Mouse (Mus musculus) thymus, postnatal 4 days (tissue): ENCODE measurements around the gene Rps19bp1.

Source experiments
- DNase-seq: peaks from one replicate; pipeline ENCODE4 v3.0.0; 2021

Rps19bp1 gene

DNA sequence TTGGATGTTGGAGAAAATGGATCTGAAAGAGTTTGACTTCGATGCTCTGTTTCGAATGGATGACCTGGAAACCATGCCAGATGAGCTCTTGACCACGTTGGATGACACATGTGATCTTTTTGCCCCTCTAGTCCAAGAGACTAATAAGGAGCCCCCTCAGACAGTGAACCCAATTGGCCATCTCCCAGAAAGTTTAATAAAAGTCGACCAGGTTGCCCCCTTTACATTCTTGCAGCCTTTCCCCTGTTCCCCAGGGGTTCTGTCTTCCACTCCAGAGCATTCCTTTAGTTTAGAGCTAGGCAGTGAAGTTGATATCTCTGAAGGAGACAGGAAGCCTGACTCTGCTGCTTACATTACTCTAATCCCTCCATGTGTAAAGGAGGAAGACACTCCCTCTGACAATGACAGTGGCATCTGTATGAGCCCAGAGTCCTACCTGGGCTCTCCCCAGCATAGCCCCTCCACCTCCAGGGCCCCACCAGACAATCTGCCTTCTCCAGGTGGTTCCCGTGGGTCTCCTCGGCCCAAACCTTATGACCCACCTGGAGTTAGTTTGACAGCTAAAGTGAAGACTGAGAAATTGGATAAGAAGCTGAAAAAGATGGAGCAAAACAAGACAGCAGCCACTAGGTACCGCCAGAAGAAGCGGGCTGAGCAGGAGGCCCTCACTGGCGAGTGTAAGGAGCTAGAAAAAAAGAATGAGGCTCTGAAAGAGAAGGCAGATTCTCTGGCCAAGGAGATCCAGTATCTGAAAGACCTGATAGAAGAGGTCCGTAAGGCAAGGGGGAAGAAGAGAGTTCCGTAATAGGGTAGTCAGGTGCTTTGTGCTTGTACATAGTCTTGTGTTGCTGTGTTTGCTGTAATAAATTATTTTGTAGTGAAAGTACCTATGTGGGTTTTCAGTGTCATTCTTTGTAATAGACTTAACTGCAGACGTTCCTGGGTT lies 7.2 kb downstream of the Rps19bp1 start:
- DNase-seq, result no peak

DNA sequence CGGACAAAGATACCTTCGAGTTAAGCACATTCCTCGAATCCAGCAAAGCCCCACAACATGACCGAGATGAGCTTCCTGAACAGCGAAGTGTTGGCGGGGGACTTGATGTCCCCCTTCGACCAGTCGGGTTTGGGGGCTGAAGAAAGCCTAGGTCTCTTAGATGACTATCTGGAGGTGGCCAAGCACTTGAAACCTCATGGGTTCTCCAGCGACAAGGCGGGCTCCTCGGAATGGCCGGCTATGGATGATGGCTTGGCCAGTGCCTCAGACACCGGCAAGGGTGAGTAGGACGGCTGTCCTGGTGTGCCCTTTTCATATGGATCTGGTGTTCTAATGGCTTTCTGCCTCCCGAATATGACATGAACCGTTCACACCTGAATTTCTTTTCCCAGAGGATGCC lies 7.9 kb downstream of the Rps19bp1 start:
- DNase-seq, result no peak

DNA sequence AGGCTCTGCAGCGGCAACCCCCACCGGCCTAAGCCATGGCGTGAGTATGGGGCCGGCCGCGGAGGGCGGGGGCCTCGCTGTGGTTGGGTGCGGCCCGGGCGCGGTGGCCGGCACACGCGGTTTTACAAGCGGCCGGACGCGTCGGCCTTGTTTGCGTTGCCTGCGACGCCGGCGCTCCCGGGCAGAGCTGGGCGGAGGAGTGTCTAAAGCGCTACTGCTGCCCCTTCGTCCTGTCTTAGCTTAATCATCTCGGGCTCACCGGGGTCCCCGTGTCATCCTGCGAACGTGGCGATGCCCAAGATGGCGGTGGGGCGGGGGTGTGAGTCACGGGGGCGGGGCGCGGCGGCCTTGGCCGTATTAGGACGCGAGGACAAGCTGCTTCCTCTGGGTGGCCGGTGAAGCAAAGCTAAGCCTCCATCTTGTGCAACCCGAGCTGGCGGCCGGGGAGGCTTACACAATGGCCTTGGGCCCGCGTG lies 8.4 kb downstream of the Rps19bp1 start:
- DNase-seq, result peak; percentile 73

DNA sequence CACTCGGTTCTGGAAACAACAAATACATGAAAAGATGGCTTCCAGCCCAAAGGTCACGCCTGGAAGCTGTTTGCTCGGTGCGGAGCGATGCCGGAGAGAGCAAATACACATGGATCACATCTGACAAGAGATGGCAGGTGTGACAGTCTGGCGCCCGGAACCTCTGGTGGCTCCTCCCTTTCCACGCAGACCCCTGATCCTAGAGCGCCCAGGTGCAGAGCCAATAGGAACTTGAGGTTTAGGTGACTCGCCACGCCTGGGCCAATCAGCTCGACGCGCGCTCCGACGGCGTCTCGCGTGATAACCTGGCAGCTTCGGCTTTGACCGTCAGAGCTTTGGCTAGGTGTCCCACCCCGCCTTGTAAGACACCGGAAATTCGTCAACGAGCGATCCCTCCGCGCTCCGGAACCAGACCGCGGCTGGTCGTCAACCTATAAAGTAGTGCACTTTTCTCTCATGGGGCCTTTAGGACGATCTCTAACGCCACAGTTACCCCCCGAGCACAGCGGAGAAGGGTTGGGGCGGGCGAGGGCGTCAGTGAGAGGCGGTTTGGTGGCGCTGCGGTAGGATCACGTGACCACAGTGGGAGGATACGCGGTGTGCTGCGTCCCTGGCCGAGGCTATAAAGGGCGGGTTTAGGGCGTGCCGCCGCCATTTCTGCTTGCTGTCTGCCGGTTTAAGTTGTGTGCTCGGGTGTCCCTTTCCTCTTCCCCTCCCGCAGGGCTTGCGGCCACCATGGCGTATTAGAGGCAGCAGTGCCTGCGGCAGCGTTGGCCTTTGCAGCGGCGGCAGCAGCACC lies 9.1 kb downstream of the Rps19bp1 start, which contains the start of gene Atf4:
TSS of gene Atf4 (plus strand) at position 338 of the 799 bp plus-strand sequence.
- peak; percentile 95 for DNase-seq

DNA sequence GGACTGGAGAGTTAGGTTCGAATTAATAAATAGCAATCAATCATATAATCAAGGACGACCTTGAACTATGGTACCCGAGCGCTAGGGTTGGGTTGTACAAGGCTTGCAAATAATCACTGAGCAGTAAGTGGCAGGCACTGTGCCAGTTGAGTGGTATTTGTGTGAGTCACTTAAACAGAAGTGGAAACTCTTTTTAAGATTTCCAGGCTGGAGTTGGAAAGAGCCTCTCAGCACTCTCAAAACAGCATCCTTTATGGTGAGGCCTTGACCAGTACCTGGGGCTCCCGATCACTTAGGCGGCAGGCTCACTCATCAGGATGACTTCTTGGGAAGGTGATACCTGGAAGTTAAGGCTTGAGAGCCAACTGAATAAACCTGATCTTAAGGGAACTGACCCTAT lies 9.9 kb downstream of the Rps19bp1 start:
- no peak for DNase-seq

DNA sequence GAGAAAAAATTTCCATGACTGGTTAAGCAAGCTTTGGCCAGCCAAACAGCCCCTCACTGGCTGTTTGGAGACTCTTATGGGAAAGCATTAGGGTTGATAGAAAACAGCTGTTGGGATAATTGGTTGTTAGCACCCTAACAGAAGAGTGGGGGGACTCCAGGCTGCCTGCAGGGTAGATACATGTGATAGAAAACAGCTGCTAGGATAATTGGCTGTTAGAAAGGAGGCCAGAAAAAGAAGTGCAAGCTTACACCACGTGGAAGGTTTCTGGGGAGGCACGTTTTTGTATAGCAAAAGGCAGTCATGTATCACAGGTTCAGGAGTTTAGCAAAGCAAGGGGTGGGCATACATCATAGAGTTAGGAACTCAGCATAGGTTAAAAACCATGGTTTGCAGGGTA lies 10.6 kb downstream of the Rps19bp1 start:
- DNase-seq, result no peak

DNA sequence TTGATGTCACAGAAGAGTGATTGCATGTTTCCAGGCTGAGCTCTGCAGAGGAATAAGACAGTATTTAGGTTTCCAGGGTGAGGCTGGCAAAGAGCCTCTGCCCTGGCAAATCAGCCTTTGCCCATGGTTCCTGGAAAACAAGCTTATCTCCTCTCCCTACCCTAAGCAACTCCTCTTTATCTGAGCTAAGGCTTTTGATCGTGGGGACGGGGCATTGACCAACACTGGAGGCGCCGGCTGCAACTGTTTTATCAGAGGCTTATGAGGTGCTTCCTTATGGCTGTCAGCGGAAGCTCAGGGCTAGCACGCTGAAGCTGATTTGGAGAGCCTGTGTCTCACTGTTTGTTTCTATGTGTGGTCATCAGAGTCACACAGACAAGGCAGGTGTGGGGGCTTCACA lies 13.5 kb downstream of the Rps19bp1 start:
- no peak for DNase-seq

DNA sequence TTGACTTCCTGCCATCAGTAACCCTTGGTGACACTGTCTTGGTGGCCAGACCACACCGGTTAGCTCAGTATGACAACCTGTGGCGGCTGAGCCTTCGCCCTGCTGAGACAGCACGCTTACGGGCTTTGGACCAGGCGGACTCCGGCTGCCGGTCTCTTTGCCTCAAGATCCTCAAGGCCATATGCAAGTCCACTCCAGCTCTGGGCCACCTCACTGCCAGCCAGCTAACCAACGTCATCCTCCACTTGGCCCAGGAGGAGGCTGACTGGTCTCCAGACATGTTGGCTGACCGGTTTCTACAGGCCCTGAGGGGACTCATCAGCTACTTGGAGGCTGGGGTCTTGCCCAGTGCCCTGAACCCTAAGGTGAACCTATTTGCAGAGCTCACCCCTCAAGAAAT lies 14.4 kb downstream of the Rps19bp1 start:
- DNase-seq, result no peak

DNA sequence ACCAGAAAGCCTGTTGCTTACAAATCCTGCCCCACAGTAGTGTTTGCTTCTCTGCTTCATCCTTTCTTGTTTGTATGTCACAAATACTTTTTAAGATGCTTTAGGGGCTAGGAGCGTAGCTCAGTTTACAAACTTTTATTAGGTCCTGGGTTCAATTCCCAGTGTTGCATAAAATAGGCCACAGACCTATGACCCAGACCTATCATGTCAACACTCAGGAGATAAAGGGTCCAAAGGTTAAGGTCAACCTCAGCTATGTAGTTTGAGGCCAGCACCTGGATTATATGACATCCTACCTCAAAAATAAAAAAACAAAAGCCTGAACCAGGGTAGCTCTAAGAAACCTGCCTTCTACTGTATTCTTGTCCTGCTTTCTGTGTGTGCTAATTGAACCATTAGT lies 15.5 kb downstream of the Rps19bp1 start:
- DNase-seq, result no peak

DNA sequence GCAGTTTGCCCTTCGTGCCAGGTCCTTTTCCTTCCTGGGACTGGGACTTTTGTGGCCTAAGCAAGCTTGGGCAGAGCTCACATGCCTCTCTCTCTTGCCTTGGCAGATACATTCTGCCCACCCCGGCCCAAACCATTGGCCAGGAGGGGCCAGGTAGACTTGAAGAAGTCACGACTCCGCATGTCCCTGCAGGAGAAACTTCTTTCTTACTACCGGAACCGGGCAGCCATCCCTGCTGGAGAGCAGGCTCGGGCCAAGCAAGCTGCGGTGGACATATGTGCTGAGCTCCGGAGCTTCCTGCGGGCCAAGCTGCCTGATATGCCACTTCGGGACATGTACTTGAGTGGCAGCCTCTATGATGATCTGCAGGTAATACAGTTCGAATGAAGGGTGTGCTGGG lies 16.0 kb downstream of the Rps19bp1 start:
- no peak for DNase-seq

DNA sequence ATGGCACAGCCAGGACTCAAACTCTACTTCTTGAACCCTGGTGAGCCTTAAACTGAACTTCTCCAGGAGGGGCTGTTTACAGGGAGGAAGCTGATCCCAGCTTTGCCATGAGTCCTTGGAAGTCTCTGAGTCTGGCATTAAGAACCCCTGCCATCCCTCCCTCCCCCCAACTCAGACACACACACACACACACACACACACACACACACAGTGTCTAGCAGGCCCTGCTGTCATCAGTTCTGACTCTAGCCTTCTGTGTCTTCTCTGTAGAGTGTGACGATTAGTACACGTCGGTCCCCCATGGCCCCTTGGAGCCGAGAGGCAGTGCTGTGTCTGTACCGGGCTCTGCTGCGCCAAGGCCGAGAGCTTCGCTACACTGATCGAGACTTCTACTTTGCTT lies 28.6 kb downstream of the Rps19bp1 start, which contains the start of gene AC140267.1:
TSS of gene AC140267.1 (plus strand) at position 301 of the 400 bp plus-strand sequence.
- DNase-seq, result no peak

DNA sequence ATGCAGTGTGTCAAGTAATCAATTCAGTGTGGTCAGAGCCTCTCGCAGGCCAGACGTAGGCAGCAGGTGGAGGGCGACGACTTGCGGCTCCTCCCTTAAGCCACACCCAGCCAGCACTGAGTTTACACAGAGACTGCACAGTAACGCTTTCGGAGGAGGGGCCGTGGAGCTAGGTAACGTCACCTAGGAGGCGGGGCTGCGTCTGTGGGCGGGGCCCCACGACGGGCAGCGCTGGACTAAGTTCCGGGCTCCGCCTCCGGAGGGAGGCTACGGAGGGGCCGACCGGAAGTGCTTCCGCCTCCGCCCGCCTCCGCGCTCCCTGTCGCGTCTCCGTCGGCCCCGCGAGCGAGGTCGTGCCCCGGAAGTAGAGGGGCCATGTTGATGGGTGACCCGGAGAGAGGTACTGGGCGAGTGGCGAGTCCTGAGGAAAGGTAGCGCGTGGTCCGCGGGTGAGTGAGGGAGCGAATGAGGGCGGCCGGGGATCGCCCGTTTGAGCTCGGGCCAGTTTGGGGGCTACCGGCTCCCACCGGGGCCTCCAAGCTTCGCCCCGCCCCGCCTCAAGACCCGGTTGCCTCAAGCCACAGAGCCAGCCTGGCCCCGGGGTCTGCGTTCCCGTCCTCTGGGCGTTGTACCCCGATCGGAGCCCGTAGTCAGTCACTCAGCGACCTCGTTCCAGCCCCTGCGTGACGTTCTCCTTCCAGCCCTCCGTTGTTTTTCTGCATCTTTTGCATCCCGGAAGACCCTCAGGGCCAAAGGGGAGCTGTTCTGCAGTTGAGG lies 30.2 kb downstream of the Rps19bp1 start, which contains the start of gene Mief1:
TSS of gene Mief1 (plus strand) at position 286 of the 777 bp plus-strand sequence.
- DNase-seq, result peak; percentile 99

DNA sequence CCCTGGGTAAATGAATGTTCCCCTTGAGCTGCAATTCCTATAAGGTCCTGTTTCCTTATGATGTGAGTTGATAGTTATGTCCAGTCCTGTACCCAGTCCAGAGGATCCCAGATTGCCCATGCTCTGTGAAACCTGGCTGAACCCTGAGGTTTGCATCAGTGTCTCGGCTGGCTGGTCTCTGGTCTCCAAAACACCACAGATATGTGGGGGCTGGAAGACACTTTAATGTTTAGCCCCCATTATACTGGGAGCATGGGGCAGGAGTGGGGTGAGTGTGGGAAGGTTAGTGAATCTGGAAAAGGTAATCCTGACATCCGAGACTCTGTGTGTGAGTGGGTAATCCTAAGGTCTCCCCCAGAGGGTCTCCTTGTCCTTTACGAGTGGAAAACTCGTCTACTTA lies 31.1 kb downstream of the Rps19bp1 start:
- DNase-seq, result peak; percentile 9

DNA sequence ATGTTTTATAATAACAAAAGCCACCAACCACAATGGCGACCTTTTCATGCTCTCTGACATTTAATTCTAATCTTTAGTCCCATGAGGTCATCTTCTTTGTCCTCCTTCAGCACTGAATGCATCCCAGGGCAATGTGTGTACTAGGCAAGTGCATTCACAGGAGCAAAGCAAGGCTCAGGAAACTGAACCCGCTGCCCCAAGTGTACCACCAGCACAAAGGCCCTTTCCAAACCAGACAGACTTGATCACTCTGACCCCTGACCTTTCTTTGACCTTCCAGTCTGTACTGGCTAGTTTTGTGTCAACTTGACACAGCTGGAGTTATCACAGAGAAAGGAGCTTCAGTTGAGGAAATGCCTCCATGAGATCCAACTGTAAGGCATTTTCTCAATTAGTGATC lies 31.8 kb downstream of the Rps19bp1 start:
- peak; percentile 6 for DNase-seq

DNA sequence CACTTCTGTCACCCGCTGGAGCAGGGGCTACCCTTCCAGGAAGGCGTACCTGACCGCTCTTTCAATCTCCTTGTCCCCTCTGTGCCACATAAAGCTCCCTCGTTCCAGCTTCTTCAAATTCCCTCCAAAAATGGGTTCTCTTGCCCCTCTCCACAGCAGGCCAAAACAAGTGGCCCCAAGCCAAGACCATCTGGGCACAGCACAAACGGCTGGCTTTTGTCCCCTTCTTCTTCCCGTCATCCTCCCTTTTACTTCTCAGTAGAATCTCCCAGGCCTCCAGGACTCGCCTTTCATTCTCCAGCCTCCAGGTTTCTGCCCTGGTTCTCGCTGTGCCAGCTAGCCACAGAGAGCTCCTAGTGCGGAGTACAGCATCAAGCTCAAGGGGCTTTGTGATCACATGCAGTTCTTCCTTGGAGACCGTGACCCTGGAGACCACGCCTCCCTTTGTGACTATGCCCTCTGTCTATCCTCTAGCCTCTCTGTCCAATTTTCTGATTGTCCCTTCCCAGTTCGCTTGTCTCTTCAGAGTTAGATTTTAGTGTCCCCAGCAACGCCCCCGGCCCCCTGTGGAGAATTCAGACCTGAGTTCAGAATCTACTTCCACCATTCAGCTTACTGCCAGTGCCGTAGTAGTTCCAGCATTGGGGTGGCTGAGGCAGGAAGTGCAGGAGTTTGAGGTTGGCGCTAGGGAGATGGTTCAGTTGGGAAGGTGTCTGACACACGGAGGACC lies 35.9 kb downstream of the Rps19bp1 start:
- no peak for DNase-seq

DNA sequence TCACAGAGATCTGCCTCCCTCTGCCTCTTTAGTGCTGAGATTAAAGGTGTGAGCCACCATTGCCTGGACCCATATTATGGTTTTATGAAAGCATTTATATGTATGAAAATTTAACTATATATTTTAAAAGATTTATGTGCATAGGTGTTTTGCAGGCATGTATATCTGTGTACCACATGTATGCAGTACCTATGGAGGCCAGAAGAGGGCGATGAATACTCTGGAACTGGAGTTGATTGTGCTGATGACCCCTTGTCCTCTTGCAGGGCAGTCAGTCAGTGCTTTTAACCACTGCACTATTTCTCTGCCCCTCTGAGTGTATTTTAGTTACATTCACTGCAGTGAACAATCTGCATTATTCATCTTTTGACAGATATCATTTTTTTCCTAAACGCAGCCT lies 38.3 kb downstream of the Rps19bp1 start:
- peak; percentile 82 for DNase-seq

DNA sequence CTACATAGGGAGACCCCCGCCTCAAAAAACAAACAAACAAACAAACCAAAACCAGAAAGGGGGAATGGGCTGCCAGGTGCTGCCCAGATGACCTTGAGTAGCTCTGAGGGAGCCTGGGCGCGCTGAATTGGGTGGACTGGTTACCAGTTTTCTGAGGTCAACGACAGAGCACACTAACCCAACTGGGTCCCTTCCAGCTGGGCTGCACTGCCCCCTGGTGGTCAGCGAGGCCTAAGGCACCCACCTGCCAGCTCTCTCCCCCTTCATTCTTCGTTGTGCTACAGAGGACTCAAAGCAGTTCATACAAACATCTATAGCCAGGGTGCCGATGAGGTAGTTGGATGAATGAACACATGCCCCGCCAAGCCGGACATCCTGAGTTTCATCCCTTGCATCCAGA lies 38.9 kb downstream of the Rps19bp1 start:
- peak; percentile 96 for DNase-seq

DNA sequence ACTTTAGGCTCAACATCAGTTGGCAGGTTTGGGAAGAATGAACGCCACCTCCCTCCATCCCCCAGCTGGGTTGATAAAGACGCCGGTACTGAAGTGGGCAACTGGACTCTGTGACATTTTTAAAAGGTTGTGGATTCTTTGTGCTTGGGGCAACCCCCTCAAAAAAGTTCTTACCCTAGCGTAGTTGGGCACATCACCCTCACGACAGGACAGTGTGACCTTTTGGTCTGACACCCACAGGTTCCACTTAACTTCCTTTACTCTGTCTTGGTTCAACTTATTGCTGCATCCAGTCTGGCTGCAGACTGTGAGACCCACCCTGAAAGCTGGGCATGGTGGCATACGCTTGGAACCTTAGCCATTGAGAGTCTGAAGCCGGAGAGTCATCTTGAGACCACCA lies 40.4 kb downstream of the Rps19bp1 start:
- no peak for DNase-seq

DNA sequence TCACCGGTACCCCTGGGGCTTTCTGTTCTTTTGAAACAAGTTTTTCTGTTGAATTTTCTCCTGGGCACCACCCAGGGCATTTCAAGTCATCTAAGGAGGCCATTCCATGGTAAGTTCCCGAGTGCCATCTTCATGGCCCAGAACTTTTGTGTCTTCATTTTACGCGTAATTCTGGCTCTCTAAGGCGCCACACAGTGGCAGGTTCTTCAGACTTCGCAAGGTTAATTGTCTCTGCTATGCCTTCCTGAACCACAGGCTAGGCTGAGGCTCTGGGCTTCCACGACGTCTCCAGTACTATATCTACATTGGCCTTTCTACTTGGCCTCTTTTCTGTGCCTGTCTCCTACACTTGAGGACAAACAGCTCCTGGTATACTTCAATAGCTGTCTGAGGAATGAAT lies 43.1 kb downstream of the Rps19bp1 start:
- no peak for DNase-seq

DNA sequence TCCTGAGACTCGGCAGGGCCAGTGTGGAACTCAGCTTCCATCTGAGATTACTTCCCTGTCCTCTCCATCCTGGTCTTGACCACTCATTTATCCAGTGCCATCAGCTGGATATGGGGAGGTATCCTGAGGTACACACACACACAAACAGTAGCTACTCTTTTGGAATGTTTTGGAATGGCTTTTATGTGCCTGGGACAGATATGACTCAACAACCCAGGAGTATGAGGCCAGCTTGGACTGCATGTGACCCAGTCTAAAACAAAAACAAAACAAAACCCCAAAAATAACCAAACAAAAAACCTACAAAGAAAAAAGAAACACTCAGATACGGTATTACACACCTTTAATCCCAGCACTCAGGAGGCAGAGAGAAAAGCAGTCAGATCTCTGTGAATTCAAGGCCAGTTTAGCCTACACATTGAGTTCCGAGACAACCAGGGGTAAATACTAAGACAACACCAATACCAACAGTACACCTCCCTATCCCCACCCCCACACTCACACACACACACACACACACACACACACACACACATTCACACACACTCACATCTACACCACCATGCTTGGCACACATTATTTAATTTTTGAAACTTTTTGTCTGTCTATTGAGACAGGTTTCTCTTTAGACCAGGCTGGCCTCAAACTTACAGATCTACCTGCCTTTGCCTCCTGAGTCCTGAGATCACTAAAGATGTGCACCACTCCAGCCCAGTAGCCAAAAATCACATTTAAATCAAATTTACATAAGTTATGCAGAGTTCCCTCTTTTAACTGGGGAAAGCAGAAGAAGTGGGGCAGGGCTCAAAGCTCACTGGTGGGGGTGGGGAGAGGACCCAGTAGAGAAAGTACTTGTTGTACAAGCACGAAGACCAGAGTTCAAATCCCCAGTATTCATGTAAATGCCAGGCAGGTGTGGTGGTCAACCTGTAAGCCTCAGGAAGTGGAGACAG lies 44.1 kb downstream of the Rps19bp1 start:
- no peak for DNase-seq

DNA sequence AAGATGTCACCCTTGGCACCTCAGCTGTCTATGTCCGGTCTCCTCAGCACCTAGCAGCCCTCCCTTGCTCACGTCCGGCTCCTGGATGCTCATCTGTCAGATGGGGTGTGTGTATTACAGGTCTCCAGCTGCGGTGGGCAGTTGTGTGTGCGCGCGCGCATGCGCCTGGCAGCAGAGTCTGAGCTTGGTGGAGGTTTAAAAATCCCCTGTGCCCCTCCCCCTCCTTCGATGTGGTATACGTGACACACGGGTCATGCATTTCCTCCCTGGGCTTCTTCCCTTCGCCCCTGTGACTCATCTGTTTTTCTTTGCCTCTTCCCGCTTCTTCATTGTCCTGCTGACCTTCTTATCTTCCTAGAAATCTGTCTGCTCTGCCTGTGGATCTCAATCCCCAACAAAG lies 44.9 kb downstream of the Rps19bp1 start:
- peak; percentile 70 for DNase-seq
